Mouse (Mus musculus): ENCODE results near the gene Gm6904. TPM values are rescaled to one million over a fixed set of nuclear protein-coding genes. Genes with fewer than 3 reads are reported as not detected.

The Gm6904 gene
- polyA plus RNA-seq, 1 experiment: not detected

DNA sequence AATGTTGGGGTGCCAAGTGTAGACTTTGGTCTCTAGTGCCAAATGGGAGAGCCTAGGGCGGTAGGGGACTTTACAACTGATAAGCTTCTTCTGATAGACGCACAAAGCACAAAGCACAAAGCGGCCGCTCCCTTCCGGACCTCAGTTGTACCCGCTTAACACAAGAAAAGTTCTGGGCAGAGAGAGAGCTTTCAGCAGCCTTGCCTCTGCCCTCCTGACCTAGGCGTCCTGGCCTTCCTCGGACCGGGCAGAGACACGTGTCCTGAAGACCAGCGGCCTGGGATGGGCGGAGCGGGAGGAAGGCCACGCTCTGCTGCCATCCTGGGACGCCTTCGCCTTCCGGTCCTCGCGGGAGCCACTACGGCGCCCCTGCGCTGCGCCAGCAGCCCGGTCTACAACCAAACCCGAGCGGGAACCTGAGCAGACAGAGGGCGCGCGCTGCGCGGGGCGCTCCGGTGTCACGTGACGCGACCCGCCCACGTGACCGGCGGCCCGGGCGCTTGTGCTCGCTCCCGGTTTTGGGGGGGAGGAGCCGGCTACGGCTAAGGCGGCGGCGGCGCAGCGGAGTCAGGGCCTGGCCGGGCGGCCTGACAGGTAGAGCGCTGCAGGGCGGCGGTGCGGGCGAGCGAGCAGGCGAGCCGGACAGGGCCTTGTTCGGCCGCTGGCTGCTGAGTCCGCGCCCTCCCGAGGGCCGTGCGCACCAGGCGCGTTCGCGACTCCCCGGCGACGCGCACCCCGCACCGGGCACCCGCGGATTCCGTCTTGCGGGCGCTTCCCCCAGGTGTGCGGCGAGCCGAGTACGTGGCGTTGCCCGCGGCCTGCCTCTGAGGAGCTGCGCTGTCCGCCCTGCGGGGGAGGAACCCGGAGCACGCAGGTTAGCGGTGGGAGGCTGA is 59.1 kb downstream of the Gm6904 start, which contains the start of gene Rcbtb1:
Gene Rcbtb1, plus strand, starts transcription at position 499 of the 893 bp plus-strand sequence.
- TF ChIP-seq CTCF (IDR thresholded peaks at IDR 0.05; ENCODE audit: control insufficient read depth, insufficient read depth, low read length): peak; percentile 33; the same call in 1 of the 2 replicates
- TF ChIP-seq POLR2A (IDR thresholded peaks at IDR 0.05; ENCODE audit: borderline replicate concordance, control insufficient read depth, low read depth, low read length): peak; percentile 65; the same call in 1 of the 2 replicates
- WGBS: under 1% methylated on average over 96 of the region's 96 CpGs
- peak within 1 kb of the TSS; percentile 81 for H3K4me3 ChIP-seq (replicated peaks; ENCODE audit: control insufficient read depth, low read depth, low read length)
- no peaks in the 10 kb centered on the region for H3K4me1 ChIP-seq (ENCODE audit: control insufficient read depth, insufficient read depth, low read length)
- peak within 1 kb of the TSS; percentile 88 for H3K27ac ChIP-seq (ENCODE audit: control insufficient read depth, insufficient read depth, low read depth, low read length, poor library complexity)

Other genes starting within 250 kb of the Gm6904 start
- gene 1700129C05Rik, start 117.3 kb downstream of the Gm6904 start, polyA plus RNA-seq (2011; ENCODE audit: insufficient read depth, insufficient read length, low replicate concordance, missing spikeins): not detected in 2 replicates
- gene Gm5142, start 81.5 kb downstream of the Gm6904 start, polyA plus RNA-seq (2011; ENCODE audit: insufficient read depth, insufficient read length, low replicate concordance, missing spikeins): not detected in 2 replicates
- 5.9 and 13.7 TPM in 2 replicates for gene Rcbtb1, start 59.0 kb downstream of the Gm6904 start, polyA plus RNA-seq (2011; ENCODE audit: insufficient read depth, insufficient read length, low replicate concordance, missing spikeins)
- 1.0 and 1.2 TPM in 2 replicates for gene Phf11a, start 37.3 kb upstream of the Gm6904 start, polyA plus RNA-seq (2011; ENCODE audit: insufficient read depth, insufficient read length, low replicate concordance, missing spikeins)
- 3.3 and 10.0 TPM in 2 replicates for gene Phf11b, start 81.1 kb upstream of the Gm6904 start, polyA plus RNA-seq (2011; ENCODE audit: insufficient read depth, insufficient read length, low replicate concordance, missing spikeins)
- 3.8 and 8.3 TPM in 2 replicates for gene Phf11d, start 105.3 kb upstream of the Gm6904 start, polyA plus RNA-seq (2011; ENCODE audit: insufficient read depth, insufficient read length, low replicate concordance, missing spikeins)
- 1.8 and 4.1 TPM in 2 replicates for gene Phf11c, start 135.2 kb upstream of the Gm6904 start, polyA plus RNA-seq (2011; ENCODE audit: insufficient read depth, insufficient read length, low replicate concordance, missing spikeins)
- gene Setdb2, start 180.7 kb upstream of the Gm6904 start, polyA plus RNA-seq (2011; ENCODE audit: insufficient read depth, insufficient read length, low replicate concordance, missing spikeins): 7.2 and 8.6 TPM in 2 replicates
- gene Cab39l, start 180.8 kb upstream of the Gm6904 start, polyA plus RNA-seq (2011; ENCODE audit: insufficient read depth, insufficient read length, low replicate concordance, missing spikeins): 11.7 and 11.8 TPM in 2 replicates

Data from bone marrow, adult 2 months (tissue).